Mouse (Mus musculus) urinary bladder, postnatal 4 days (tissue): ENCODE measurements around the gene Nfu1.

Source experiments
- DNase-seq, 2 experiments: peaks; one replicate each; pipeline ENCODE4 v3.0.0; 2021 to 2022; ENCODE audit warnings: low spot score in 2 of 2

Nfu1 gene

GRCm38 (mm10) chr6:87072759-87073158 is 63.7 kb downstream of the Nfu1 start:
- no peak for DNase-seq

- no peak for DNase-seq
Measured at GRCm38 (mm10) chr6:87075092-87075685, 66.2 kb downstream of the Nfu1 start.
